Mouse (Mus musculus) urinary bladder, postnatal 4 days (tissue): ENCODE data around the gene Wdtc1.

ENCODE experiments used
- DNase-seq, 2 experiments: peaks; one replicate each; pipeline ENCODE4 v3.0.0; 2021 to 2022; ENCODE audit warnings: low spot score in 2 of 2

The Wdtc1 gene

DNA sequence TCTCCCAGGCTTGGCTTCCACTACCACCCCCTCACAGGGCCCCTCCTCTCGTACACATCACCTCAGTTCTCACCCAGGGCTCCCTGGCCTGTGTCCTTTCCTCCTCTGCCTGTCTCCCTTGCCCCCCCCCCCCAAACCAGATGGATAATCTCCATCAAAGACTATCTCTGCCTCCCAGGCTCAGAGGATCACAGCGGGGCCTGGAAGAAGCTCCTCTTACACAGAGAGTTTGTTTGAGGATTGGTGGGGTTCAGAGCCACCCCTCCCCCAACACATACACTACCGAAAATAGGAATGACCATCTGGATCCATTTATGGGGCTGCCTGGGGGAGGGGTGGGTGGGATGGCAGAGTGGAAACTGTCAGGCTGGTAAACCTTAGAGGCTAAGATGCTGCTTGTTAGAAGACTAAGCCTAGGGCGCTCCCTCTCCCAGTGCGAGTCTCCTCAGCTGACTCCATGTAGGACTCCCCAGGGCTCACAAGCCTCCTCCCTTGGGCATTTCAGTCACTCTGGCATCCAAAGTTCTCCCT lies 71.3 kb downstream of the Wdtc1 start:
- DNase-seq = no peak

DNA sequence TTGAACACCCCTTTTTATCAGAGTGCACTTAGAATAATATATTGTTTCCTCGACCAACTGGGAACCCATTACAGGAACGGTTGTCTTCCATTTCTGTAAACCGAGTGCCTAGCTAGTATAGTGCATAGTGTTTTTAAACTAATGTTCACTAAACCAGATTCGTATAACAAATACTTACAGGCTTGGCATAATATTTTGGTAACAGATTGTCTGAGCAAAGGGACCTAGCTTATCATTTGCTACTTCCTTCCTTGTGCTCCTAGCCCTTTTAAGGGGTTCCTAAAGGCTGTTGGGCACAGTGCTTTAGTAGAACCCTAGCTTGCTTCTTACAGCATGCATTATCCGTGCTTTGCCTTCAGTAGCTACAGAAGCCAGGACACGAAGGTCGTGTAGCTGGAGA lies 71.8 kb downstream of the Wdtc1 start:
- DNase-seq = no peak

DNA sequence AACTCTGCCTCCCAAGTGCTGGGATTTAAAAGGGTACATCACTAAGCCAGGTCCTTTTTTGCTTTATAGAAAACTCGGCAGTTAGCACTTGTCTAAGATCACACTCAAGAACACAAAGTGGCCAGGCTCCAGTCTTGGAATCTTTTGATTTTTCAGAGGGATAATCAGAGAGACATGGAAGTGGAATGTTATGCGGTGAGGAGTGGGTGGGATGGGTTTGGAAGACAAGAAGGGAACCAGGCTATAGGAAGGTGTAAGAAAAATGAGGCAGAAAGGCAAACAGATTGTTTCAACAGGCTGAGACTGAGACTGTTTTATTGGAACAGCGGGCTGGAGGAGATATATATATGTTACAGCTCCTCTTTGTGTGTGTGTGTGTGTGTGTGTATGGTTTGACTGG lies 74.8 kb downstream of the Wdtc1 start:
- DNase-seq = no peak

DNA sequence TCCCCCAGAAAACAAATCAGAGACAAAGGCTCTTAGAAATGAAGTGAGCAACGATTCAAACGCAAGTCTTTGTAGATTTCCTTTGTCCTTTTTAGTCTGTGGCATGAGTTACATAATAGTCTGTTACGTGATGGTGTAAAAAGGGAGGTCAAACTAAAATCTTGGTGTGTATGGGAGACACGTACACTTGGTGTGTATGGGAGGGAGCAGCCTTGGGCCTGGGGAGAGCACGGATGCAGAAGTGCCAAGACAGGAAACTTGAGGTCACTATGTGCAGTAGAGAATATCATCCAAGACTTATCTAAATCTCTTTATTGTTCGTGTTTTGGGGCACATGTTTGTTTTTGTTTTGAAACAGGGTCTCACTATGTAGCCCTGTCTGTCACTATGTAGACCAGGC lies 75.2 kb downstream of the Wdtc1 start:
- no peak for DNase-seq

DNA sequence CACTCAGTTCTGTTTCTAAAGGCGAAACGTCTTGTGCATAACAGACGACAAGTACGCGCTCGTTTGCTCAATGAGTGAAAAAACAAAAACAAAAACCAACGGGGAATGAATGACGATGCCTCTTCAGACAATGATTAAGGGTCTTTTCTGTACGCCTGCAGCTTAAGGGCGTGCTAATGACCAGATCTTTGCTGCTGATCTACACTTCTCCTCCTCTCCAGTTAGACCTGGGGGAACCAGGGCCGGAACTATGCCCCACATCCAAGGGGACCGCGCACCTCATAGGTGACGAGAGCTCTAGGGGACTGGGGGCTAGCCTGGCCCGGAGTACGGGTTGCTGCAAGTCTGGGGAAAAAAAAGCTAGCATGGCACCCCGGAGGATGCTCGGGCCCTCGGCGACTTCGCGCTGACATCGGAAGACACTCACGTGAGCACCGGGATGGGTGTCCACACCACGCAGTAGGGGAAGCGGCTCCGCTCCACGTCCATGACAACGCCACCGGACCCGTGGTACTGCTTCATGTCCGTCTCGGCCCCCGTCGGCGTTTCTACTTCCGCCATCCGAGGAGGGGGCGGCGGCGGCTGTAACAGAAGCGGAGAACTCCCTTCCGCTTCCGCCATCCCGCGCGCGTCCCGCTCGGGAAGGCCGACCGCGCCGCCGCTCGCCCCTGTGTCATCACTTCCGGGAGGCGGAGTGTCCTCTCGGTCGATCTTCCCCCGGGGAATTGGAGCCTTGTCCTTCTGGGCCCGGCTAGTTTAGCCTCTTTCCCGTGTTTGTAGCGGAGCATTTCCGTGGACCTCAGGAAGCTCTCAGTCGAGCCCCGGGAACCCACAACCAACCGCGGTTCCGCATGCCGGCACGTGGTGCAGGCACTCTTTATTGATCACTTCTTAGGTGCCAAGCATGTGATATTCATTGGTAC lies 75.9 kb downstream of the Wdtc1 start, which contains the start of gene Tmem222:
Tmem222 (minus strand) TSS at position 689 of the 923 bp plus-strand sequence.
- peak; percentile 90 to 95 for DNase-seq

DNA sequence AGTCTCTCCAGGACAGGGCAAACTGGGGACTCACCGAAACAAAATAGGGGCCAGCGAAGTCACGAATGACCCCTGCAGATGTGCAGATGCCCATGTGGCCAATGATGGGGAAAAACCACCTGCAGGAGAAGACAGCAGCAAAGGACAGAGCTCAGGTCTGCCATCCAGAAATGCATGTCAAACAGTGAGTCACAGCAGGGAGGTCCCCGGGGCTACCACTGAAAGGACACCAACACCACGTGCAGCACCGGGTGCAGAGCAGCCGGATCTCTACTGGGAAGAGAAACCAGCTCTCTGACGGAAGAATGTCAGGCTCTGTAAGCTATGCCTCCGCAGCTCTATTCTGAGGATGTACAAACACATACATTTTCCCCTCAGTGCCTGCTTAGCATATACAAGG lies 82.4 kb downstream of the Wdtc1 start:
- DNase-seq = no peak

DNA sequence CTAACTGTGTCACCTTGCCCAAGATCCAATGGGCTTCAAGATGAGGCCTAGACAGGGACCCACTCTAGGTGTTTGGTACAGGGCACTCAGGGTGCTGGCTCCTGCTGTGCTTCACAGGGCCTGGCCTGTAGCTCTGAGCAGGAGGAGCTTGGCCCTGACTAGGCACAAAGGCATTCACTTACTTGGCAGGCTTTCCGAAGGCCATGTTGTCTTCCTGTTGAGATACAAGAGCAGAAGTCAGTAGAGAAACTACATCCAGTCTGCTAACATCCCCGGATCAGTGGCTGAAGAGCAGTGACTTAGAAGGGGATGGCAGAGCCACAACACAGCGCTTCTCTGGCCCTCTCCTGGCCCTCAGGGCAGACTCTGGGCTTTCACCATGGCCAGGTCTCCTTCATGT lies 83.7 kb downstream of the Wdtc1 start:
- DNase-seq = no peak

DNA sequence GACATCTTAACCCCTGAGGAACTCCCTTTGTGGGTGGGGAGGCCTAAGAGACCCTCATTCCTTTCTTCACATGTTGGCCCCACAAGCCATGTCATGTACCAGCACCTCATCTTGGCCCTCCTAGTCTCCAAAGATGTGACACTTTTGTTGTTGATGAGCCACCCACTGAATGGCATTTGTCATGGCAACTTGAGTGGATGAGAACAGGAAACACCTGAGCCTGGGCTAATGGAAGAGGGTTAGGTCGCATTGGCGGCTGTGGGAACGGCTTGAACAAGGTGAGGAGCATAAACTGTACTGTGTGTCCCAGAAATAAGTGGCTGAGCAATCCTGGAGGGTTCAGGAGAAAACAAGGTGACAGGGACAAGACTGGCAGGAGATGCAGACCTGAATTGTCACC lies 84.3 kb downstream of the Wdtc1 start:
- DNase-seq = no peak

DNA sequence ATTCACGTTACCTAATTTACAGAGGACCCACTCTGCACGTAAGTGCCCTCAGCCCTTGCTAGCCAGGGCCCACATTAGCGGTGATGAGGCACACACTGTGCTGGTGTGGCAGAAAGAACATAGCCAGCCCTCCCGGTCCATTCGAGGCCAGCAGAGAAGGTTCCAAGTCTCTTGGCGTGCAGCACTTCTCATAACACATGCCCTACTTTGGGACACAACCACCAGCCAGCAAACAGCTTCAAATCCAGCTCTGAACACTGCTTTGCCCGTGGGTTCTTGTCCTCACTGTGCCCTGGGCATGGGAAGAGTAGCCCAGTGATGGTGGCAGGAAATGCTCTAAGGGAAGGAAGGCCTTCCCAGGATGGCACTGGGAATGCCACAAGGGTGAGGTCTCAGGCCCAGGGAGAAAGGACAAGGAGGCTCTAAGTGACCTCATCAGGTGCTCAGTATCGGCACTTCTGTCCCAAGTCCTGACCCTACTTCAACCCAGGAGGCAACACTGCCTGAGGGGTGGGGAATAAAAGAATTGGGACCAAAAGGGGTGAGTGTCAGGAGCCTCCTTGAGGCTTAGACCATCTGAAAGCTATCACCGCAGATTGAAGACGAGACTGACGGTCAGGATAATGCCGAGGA lies 86.9 kb downstream of the Wdtc1 start:
- no peak for DNase-seq

DNA sequence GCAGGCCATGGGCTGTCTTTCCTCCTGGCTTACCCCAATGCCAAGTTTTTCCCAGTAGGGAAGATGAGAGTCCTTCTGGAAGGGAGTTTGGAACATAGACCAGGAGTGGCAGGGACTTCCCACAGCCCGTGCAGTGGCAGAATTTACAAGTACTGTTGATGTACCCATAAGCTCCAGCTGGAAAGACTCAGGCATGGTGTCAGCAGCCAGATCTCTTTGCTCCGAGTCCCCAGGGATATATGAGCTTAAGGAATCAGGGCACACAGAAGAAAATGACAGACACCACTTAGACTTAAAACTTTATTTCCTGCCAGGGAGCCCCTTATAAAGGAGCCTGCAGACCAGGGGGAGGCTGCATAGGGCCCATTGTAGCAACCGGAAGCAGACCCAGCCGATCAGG lies 87.5 kb downstream of the Wdtc1 start:
- no peak for DNase-seq

DNA sequence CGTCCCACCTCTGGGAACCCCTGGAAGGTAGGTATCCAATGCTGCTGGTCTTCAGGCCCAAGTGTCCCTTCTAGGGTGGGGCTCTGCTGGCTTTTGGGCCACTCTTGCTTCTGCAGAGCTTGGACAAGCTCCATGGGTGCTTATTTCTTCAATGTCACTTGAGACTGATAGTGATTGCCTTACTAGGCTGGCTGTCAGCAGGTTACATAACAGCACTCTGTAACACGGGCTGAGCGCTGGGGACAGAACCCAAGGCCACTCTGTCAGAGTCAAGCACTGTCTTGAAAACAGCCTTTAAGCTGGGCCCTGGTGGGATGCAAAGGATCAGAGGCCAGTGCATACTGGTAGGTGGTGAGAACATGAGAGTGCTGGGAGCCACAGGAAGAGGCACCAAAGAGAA lies 88.0 kb downstream of the Wdtc1 start:
- no peak for DNase-seq

DNA sequence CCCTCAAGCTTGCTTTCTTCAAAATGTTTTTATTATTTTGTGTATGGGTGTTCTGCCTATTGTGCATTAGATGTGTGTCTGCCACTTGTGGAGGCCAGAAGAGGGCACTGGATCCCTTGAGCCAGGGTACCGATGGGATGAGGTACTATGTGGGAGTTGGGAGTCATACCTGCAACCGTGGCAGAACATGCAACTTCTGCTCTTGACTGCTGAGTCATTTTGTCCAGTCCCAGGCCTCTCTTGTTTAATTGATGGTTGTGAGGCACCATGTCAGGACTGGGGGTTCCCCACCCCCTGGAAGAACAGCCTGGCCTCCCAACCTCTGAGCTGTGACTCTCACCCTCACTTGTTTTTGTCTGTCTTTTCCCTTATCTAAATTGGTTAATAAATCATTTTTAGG lies 88.7 kb downstream of the Wdtc1 start:
- no peak for DNase-seq

DNA sequence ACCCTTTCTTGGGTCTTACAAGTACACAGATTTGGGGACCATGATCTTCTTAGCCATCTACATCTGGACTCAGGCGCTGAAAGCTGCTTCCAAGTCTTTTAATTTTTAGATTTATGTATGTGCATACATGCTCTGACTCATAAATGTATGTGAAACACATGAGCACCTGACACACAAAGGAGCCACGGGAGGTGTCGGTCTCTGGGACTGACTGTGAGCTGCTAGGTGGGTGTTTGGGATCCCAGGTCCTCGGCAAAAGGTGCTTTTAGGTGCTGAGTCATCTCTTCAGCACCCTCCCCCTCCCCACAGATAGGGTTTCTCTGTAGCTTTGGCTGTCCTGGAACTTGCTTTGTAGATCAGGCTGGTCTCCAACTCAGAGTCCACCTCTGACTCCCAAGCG lies 89.5 kb downstream of the Wdtc1 start:
- no peak for DNase-seq

DNA sequence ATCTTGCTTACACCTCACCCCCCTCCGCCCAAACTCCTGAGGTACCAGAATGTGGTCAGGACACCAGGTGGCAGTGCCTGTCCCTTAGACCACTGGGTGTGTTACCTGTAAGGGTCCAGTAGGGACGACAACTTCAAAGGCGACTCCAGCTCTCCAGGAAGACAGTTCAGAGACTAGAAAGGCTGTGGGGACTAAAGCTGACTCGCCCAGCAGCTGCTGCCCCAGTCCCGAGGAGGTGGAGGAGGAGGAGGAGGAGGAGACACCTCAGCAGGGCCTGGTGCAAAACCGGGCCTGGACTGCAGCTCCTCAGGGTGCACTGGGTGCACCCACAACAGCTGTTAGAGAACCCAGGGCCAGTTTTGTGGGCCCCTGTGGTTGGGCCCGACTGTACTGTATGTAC lies 90.4 kb downstream of the Wdtc1 start, which contains the start of gene Sytl1:
Sytl1 (minus strand) TSS at position 232 of the 400 bp plus-strand sequence.
- DNase-seq = no peak

DNA sequence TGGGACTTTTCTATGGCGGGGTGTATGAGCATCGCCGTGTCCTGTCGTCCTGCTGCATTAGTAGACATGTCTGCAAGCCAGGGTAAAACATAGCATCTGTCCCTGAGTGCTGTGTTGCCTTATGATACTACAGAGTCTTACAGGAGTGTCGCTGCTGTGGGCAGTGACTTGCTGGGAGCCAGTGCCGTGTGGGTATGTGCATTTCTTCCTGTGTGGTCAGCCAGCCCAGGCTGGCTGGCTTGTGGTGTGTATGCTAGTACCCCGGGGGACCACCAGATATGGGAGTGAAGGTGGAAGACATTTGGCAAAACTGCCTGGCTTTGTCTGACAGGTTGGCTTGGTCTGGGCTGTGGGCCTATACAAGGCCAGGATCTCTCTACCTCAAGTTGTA lies 90.9 kb downstream of the Wdtc1 start:
- no peak for DNase-seq

DNA sequence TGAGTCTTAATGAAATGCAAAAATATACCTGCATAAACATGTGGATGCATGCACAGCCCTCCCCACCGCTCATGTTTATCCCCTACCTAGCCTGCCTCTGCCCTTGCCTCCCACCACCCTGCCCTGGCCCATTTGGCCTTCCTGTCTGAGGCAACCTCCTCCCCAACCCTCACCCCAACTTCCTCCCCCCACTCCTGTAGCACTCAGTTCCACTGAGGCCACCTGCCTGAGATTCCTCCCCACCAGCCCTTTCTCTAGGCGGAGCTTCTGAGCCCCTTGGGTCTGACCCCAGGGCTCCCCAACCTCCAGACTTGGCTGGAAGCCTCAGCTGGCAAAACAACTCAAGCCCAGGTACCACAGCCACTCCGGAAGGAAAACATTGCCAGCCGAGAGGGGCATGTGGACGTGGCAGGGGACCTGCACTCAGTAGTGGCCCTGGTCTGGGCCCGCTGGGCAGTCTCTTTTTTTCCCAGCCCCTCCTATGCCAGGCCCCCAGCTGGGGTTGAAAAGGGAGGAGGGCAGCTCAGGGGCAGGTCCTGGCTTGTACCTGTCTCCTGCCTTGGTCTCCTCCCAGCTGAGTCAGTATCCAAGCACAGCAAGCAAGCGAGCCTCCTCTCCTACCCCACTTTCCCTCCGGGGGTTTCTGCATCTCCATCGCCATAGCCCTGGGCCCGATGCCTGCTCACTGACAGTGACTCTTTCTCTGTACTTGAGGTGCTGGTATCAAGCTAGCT lies 91.5 kb downstream of the Wdtc1 start:
- no peak for DNase-seq

DNA sequence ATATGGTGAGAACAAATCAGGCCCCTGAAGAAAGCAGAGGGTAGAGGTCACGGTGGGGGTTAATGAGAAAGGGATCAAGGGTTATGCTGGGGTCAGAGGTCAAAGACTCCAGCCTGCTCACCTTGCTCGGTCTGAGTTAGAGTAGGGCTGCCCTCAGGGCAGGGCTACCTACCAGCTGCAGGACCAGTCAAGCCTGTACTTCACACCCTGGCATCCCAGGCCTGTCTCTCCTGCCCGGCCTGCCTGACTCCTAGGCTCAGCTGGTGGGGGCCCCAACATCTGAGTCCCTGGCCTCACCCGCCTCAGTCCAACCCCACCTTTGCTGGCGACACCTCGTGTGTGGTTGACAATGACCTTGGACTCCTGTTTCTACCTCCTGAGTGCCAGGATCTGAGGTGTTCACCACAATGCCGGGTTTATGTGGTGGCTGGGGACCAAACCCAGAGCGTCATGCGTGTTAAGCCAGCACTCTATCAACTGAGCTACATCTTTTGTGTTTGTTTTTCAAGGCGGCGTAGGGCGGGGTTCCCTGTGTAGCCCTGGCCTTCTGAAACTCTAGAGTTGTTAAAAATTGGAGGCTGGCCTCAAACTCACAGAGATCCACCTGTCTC lies 95.4 kb downstream of the Wdtc1 start:
- DNase-seq = no peak

DNA sequence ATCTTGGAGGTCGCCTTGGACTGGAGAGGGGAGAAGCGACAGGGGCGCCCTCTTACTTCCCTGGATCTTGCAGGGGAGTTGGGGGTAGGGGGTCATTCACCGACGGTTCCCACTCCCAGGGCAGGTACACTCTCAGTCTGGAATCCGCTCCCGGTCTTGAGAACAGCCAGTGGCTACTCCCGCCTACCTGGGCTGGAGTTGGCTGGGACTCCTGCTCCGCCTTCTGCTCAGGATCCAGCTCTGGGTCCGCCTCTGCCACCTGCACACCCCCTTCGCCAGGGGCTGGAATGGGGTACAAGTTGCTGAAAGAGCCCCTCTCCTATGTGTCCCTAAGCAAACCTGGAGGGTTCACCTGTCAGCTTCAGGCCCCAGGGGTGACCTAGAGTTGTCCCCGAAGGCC lies 96.1 kb downstream of the Wdtc1 start:
- no peak for DNase-seq

DNA sequence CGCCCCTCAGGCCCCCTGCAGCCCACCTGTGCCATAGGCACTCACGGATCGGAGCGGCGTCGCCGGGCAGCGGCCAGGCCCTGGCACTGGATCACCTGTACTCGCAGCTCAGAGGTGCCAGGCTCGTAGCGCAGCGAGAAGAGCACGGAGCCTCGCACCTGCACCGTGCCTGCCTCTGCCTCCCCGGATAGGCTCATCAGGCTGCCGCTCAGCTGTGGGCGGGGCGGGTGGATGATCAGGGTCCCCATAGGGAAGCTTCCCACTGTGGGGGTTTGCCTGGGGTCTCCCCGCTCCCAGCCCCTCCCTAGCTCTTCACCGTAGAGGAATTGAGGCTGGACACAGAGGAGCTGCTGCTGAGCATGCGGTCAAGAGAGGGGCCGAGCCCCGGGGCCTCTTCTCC lies 96.5 kb downstream of the Wdtc1 start:
- no peak for DNase-seq

DNA sequence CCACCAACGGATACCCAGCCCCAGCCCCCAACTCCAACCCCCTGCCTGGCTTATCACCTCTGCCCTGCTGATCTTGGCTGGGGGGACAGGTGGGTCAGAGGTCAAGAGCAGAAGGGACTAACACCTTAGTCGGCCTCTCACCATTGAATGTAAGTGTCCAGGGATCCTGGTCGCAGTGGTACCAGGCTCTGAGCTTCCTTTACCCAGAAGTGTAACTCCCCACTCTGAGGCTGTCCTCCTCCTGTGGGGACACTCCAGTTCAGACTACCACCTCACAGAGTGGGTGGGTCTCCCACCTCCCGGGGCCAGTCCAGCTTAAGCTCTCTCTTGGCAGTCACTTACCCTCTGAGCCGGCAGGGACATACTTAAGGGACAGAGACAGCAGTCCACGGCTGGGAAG lies 97.9 kb downstream of the Wdtc1 start:
- DNase-seq = no peak

DNA sequence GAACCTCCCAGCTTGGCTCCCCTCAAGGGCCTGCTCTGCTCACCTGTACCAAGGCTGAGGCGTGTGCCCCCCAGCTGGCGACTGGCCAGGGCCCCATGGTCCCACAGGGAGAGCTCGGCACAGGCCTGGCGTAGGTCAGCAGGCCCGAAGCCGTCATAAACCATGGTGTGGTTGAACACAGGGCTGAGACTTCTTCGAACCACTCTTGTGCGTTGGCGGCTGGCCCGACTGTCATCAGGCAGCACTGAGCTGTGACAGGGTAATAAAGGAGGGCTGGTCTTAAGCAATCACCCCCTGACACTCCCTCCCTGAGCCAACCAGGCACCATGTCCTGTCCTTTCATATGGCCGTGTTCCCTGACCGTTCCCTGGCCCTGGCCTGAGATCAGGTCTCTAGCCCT lies 99.9 kb downstream of the Wdtc1 start:
- no peak for DNase-seq

DNA sequence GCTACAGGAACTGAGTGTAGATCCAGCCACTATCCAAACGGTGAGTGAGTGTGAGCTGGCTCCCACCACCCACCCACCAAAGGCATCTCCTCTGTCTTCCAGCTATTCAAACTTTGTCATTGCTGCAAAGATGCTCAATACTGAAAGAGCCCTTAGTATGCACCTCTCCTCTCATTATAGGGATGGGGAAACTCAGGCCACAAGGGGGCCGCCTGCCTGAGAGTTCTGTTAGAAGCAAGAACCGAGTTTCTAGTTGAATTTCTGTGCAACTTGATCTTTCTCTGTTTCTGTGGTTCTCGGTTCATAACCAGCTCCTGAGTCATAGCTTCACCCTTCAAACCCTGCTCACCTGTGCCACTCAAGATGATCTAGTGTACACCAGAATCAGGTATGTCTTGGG lies 101.2 kb downstream of the Wdtc1 start:
- DNase-seq = no peak
